Mouse (Mus musculus) lung, embryonic 16.5 days (tissue): Measurements from ENCODE around the gene Sdsl. TPM values are rescaled to one million over a fixed set of nuclear protein-coding genes. Genes with fewer than 3 reads are reported as not detected.

ENCODE experiments used
- ATAC-seq: fragments of 200-750 bp; cut with Nextera tagmentation; 2 replicates; pipeline ENCODE4 v1.8.0; 2017; ENCODE audit warnings: low read depth, mild to moderate bottlenecking, moderate library complexity
- H3K27ac ChIP-seq: fragments of 300-500 bp; sonication (generic); 2 replicates; pipeline ENCODE4 v1.5.1; 2014; ENCODE audit warnings: mild to moderate bottlenecking, control low read depth, low read length
- H3K27me3 ChIP-seq: fragments of 300-500 bp; sonication (generic); 2 replicates; pipeline ENCODE4 v1.6.1; 2014; ENCODE audit warnings: low read depth, low read length, mixed read lengths; ENCODE audit not compliant: control insufficient read depth, insufficient read depth
- H3K36me3 ChIP-seq: fragments of 300-500 bp; sonication (generic); 2 replicates; pipeline ENCODE4 v1.6.1; 2014; ENCODE audit warnings: low read length; ENCODE audit not compliant: control insufficient read depth, insufficient read depth
- H3K4me1 ChIP-seq: fragments of 300-500 bp; sonication (generic); replicated peaks from 2 replicates; pipeline ENCODE4 v1.6.1; 2014; ENCODE audit warnings: low read length, mixed read lengths; ENCODE audit not compliant: control insufficient read depth, insufficient read depth
- H3K4me2 ChIP-seq: fragments of 300-500 bp; sonication (generic); 2 replicates; pipeline ENCODE4 v1.6.1; 2014; ENCODE audit warnings: low read depth, low read length, control low read depth
- H3K4me3 ChIP-seq: fragments of 300-500 bp; sonication (generic); 2 replicates; pipeline ENCODE4 v1.5.1; 2014; ENCODE audit warnings: mild to moderate bottlenecking, low read length, control low read depth
- H3K9ac ChIP-seq: fragments of 300-500 bp; sonication (generic); 2 replicates; pipeline ENCODE4 v1.6.1; 2014; ENCODE audit warnings: low read length, control low read depth
- H3K9me3 ChIP-seq: fragments of 300-500 bp; sonication (generic); 2 replicates; pipeline ENCODE4 v1.6.1; 2016; ENCODE audit warnings: low read length; ENCODE audit not compliant: control insufficient read depth
- WGBS: fragments of 180-500 bp; shearing (Covaris S2); extraction: QIAGEN DNeasy Blood & Tissue Kit; methylation state at CpG from one replicate; pipeline ENCODE4 v1.1.7; 2014; 5-methylcytosine and 5-hydroxymethylcytosine counted together
- polyA plus RNA-seq: library from polyadenylated mRNA; unstranded; fragments of >200 nt; fragmentation: Nextera tagmentation; extraction: Ambion mirVana; gene quantifications from 2 replicates; pipeline ENCODE4 v1.2.1, GENCODE M21; 2015

Gene Sdsl
- polyA plus RNA-seq, 1 experiment from 2014 or later = 8.1 TPM

DNA sequence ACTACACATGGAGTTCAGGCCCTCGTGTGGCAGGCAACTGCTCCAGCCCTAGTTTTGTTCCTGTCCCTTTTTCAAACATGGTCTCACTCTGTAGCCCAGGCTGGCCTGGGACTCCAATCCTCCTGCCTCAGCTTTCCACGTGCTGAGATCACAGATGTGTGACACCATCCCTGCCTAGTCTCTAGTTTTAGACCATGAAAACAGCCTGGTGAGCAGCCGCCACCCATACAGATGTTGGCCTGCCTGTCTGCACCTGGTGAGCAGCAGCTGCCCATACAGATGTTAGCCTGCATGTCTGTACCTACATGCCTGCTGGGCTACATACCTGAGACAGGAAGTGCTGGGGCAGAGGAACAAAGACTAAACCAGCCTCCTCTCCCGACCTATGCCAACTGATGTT is 26.6 kb upstream of the Sdsl start:
- no peak for ATAC-seq
- H3K9me3 ChIP-seq = no peaks in the 10 kb centered on the region
- WGBS = 75% methylated on average over 4 of the region's 4 CpGs

DNA sequence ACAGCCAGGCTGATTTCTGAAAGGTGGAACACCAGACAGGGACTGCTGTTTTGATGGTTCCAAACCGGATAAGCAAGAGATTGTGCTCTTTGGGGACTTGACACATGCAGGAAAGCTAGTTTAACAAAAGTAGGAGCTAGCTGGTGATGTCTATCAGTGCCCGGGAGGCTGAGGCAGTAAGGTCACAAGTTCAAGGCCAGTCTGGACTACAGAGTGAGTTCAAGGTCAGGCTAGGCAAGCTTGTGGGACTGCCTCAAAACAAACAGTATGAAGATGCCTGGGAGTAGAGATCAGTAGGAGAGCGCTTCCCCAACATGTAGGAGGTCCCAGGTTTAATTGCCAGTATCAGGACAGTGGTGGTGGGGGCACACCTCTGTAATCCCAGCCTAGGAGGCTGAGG is 24.5 kb upstream of the Sdsl start:
- 77% methylated on average over 3 of the region's 3 CpGs for WGBS
- H3K36me3 ChIP-seq = no peaks in the 10 kb centered on the region; the same call in 1 of the 2 replicates

More for the DNA sequence above, 26.6 kb upstream of the Sdsl start:
- no peak overlapping the region for H3K9ac ChIP-seq
- H3K27ac ChIP-seq = no peak overlapping the region
- H3K4me1 ChIP-seq = peaks cover 9% of the 10 kb centered on the region
- no peak overlapping the region for H3K4me2 ChIP-seq
- no peaks in the 10 kb centered on the region; the same call in 1 of the 2 replicates for H3K36me3 ChIP-seq
- H3K27me3 ChIP-seq = no peaks in the 10 kb centered on the region
- no peak overlapping the region for H3K4me3 ChIP-seq

DNA sequence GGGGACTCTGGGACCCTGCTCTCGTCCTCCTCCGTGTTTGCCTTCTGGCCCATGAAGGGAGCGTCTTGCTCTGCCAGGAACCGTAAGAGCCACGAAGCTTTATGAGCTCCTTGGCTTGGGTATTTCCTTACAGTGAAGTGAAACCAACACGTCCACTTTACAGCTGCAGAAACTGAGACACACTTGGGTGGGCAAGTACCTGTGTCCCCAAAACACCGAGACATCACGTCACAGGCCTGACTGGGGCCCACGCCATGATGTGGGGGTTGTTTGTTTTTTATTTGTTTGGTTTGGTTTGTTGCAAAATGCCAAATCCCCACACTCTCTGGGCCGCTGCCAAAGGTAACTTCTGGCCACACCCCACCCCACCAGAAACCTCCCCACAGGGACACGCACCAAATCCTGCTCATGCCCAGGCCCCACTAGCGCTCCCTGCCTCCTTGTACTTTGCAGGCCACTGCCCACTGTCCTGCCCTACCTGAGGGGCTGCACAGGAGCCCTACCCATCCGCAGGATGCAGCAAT is 23.2 kb upstream of the Sdsl start:
- ATAC-seq = no peak
- no peak overlapping the region for H3K9ac ChIP-seq
- WGBS = 90% methylated on average over 13 of the region's 13 CpGs
- no peaks in the 10 kb centered on the region; the same call in 1 of the 2 replicates for H3K4me1 ChIP-seq
- H3K36me3 ChIP-seq = no peaks in the 10 kb centered on the region; the same call in 1 of the 2 replicates
- H3K27me3 ChIP-seq = no peaks in the 10 kb centered on the region
- H3K4me2 ChIP-seq = no peak overlapping the region
- no peak overlapping the region for H3K4me3 ChIP-seq
- H3K9me3 ChIP-seq = no peaks in the 10 kb centered on the region
- H3K27ac ChIP-seq = no peak overlapping the region

More for the DNA sequence above, 24.5 kb upstream of the Sdsl start:
- H3K9ac ChIP-seq = no peak overlapping the region
- no peak overlapping the region for H3K27ac ChIP-seq
- no peaks in the 10 kb centered on the region for H3K9me3 ChIP-seq
- H3K27me3 ChIP-seq = no peaks in the 10 kb centered on the region
- no peak overlapping the region for H3K4me2 ChIP-seq
- no peak for ATAC-seq
- no peak overlapping the region for H3K4me3 ChIP-seq
- H3K4me1 ChIP-seq = peaks cover 2% of the 10 kb centered on the region

DNA sequence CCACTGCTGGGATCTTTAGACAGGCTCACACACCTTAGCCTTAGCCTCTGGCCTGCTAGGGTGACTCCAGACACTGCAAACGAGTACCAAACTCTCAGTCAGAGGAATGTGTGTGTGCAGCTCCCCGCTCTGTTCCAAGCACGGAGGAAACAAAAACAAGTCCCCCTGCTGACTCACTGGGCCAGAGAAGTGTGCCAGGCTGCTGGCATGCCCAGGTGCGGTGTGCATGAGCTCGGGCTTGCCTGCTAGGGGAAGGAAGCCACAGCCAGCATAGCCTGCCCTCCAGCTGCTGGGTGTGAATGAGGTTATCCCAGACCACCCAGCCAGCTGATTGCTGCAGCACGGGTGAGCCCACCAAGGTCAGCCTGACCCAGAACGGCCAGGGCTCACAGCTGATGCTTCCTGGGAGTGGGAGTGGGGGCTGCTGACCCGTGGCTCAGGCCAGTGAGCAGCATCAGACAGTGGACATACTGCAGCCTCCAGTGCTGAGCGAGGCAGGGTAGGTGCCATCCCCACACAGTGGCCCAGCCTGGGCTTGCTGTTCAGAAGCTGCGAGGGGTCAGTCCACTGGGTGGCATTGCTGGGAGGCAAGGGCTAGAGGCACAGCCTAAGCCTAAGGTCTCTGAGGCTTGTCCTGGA is 22.6 kb upstream of the Sdsl start:
- H3K27ac ChIP-seq = no peak overlapping the region
- H3K9me3 ChIP-seq = no peaks in the 10 kb centered on the region
- no peaks in the 10 kb centered on the region; the same call in 1 of the 2 replicates for H3K4me1 ChIP-seq
- H3K36me3 ChIP-seq = no peaks in the 10 kb centered on the region; the same call in 1 of the 2 replicates
- H3K4me2 ChIP-seq = no peak overlapping the region
- H3K27me3 ChIP-seq = no peaks in the 10 kb centered on the region
- ATAC-seq = no peak
- no peak overlapping the region for H3K9ac ChIP-seq
- 69% methylated on average over 10 of the region's 10 CpGs for WGBS
- no peak overlapping the region for H3K4me3 ChIP-seq

DNA sequence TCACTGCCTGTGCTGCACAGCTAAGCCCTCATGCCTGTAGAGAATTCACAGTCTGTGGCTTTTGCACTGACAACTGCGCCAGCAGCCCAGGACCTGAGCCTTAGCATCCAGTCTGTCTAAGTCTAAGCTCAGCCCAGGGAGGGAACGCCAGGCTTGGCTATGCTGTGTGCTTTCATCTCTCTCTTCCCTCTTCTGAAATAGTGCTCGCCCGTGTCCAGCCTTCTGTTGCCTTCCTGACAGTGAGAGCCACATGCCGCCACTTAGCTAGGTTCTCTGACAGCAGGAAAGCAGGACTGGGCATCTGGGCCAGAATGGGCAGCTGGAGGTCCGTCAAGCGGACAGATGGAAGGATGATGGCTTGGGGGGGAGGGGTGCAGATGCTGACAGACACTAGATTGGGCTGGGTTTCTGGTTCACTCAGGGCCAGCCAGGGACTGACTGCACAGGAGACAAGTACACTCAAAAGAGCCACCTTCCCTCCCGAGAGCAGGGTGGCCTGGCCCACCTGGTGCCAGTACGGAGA is 21.3 kb upstream of the Sdsl start:
- 82% methylated on average over 9 of the region's 9 CpGs for WGBS
- Histone ChIP-seq H3K27ac (no peak overlapping the region), H3K4me2 (no peak overlapping the region), H3K9ac (no peak overlapping the region), H3K4me3 (no peak overlapping the region), H3K27me3 (no peaks in the 10 kb centered on the region), H3K4me1 (no peaks in the 10 kb centered on the region; the same call in 1 of the 2 replicates), H3K9me3 (no peaks in the 10 kb centered on the region), H3K36me3 (no peaks in the 10 kb centered on the region; the same call in 1 of the 2 replicates)
- no peak for ATAC-seq

DNA sequence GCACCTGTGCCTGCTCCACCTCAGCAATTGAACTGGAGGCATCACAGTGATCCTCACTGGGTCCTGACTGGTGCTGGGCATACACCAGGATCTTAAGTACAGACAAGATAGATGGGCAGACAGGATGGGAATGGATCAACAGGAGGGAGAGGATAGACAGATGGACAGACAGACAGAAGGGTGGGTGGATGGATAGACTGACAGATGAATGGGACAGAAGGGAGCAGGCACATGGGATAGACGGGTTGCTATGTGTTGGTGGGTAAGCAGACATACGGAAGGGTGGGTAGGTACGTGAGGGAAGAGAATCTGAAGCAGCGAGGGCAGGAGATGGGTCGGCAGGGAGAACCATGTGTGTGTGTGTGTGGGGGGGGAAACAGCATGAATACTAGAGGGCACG is 20.8 kb upstream of the Sdsl start:
- Histone ChIP-seq H3K36me3 (no peaks in the 10 kb centered on the region; the same call in 1 of the 2 replicates), H3K4me1 (no peaks in the 10 kb centered on the region; the same call in 1 of the 2 replicates), H3K4me3 (no peak overlapping the region), H3K9me3 (no peaks in the 10 kb centered on the region), H3K27me3 (no peaks in the 10 kb centered on the region), H3K4me2 (no peak overlapping the region), H3K27ac (no peak overlapping the region), H3K9ac (no peak overlapping the region)
- no peak for ATAC-seq
- WGBS = 92% methylated on average over 6 of the region's 6 CpGs

DNA sequence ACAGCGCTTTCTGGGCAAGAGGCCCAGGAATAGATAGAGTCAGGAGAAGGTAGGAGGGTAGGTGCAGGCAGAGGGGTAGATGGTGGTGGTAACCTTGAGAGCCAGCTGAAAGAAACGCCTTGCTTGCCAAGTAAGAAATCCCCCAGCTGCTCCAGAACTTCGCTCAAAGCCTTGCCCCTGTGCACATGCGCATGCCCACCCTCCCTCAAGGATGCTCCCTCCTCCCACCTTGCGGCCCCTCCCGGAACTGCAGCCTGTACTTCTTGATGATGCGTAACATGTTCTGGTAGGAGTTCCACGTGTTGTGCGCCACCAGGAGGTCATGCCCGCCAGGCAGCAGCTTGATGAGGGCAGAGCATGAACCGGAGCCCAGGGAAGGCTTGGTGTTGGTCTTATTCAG is 19.8 kb upstream of the Sdsl start:
- H3K4me3 ChIP-seq = no peak overlapping the region
- no peak; the same call in 1 of the 2 replicates for ATAC-seq
- H3K4me2 ChIP-seq = no peak overlapping the region
- WGBS = 72% methylated on average over 11 of the region's 11 CpGs
- H3K27ac ChIP-seq = no peak overlapping the region
- no peaks in the 10 kb centered on the region for H3K9me3 ChIP-seq
- H3K27me3 ChIP-seq = no peaks in the 10 kb centered on the region
- no peaks in the 10 kb centered on the region; the same call in 1 of the 2 replicates for H3K36me3 ChIP-seq
- no peak overlapping the region for H3K9ac ChIP-seq
- H3K4me1 ChIP-seq = no peaks in the 10 kb centered on the region; the same call in 1 of the 2 replicates

DNA sequence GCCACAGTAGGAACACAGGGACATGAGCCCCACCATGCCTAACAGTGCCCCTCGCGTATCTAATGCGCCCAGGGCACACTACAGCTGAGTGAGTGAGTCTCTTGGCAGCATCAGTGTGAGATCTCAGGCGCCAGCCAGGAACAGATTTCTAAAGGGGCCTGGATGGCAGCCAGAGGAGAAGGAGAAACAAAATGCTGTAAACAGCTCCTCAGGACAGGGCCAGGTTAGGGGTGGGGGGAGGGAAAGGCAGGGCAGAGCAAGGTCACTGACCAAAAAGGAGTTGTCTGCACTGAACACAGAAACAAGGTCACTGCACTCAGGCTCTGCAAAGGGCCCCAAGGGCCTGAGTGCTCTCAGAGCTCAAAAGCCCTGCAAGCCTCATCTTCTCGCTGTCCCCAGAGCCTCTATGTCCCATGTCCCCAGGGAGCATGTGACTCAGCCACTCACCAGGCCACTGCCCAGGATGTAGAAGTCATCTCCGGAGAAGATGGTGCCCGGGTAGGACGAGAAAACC is 18.1 kb upstream of the Sdsl start:
- WGBS = 73% methylated on average over 8 of the region's 8 CpGs
- Histone ChIP-seq H3K9me3 (no peaks in the 10 kb centered on the region), H3K9ac (no peak overlapping the region), H3K27me3 (no peaks in the 10 kb centered on the region), H3K4me1 (no peaks in the 10 kb centered on the region; the same call in 1 of the 2 replicates), H3K4me2 (no peak overlapping the region), H3K4me3 (no peak overlapping the region), H3K36me3 (peaks cover 11% of the 10 kb centered on the region; the same call in 1 of the 2 replicates), H3K27ac (no peak overlapping the region)
- ATAC-seq = no peak

DNA sequence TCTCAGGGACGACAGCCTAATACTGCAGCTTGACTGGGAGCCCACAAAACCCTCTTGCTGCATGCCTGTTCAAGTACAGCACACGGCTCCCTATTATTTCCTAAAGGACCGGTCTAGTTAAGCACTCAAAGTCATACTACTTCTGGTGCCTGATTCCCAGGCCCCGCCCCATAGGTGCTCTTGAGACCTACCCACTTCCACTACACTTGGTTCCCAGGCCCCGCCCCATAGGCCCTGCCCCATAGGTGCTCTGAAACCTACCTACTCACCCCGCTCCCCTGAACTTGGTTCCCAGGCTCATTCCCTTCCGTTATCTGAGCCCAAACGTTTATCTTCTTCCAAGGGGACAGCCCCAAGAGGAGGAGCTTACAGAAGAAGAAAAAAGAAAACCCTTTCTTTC is 15.2 kb upstream of the Sdsl start:
- Histone ChIP-seq H3K36me3 (peaks cover 11% of the 10 kb centered on the region; the same call in 1 of the 2 replicates), H3K27me3 (no peaks in the 10 kb centered on the region), H3K27ac (no peak overlapping the region), H3K4me3 (no peak overlapping the region), H3K4me2 (no peak overlapping the region), H3K4me1 (no peaks in the 10 kb centered on the region; the same call in 1 of the 2 replicates), H3K9me3 (no peaks in the 10 kb centered on the region), H3K9ac (no peak overlapping the region)
- ATAC-seq = 0 out of 2 replicates have a peak, but pooled peaks have one; percentile 44
- 65% methylated on average over 8 of the region's 8 CpGs for WGBS
